Mouse (Mus musculus): ENCODE measurements around the gene Fam120b. TPM values are rescaled to one million over a fixed set of nuclear protein-coding genes. Genes with fewer than 3 reads are reported as not detected.
A peak's percentile ranks its signal among the peaks of the same experiment; 100 is the strongest.

The Fam120b gene
- total RNA-seq (2021) = 10 to 100 TPM; 33.4 to 34.9 TPM
- long read RNA-seq, experiment 1, full-length matches to known transcripts = 21 of 35 reads
- long read RNA-seq, experiment 1, partial matches to known transcripts = 10 of 35 reads
- long read RNA-seq, experiment 1, other reads (novel, unspliced or antisense) = 4 of 35 reads
- long read RNA-seq, experiment 2, full-length matches to known transcripts = 25 of 46 reads
- long read RNA-seq, experiment 2, partial matches to known transcripts = 9 of 46 reads
- long read RNA-seq, experiment 2, other reads (novel, unspliced or antisense) = 12 of 46 reads

GRCm38 (mm10) chr17:15395997-15396675, at the start of gene Fam120b:
Gene Fam120b, plus strand, starts transcription at chr17:15396202.
- peak; percentile 81 to 94 for DNase-seq (ENCODE audit: low spot score in 2 of 2)

GRCm38 (mm10) chr17:15350152-15350551, 45.9 kb upstream of the Fam120b start:
- DNase-seq (ENCODE audit: low spot score in 2 of 2) = no peak

- DNase-seq (ENCODE audit: low spot score in 2 of 2) = no peak
Measured at GRCm38 (mm10) chr17:15352869-15353610, 43.0 kb upstream of the Fam120b start.

- no peak for DNase-seq (ENCODE audit: low spot score in 2 of 2)
Measured at GRCm38 (mm10) chr17:15354006-15354405, 42.0 kb upstream of the Fam120b start.

DNA sequence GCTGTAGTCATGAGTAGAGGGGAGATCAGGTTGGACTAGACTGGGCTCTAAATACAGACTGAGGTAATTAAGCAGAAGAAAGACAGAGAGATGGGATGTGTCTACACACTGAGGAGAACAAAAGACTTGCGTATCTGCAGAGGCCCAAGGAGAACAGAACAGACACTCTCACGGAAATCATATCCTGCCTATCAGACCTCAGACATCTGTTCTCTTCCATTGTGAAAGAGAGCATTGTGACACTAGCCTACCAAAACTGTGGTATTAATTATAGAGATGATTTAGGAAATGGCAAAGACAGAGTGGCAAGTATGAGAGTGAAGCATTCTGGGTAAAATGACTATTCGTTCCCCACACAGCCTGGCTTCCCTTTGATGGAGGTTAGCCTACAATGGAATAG, 40.9 kb upstream of the Fam120b start:
- DNase-seq (ENCODE audit: low spot score in 2 of 2) = no peak

GRCm38 (mm10) chr17:15356526-15356925, 39.5 kb upstream of the Fam120b start:
- DNase-seq (ENCODE audit: low spot score in 2 of 2) = no peak

DNA sequence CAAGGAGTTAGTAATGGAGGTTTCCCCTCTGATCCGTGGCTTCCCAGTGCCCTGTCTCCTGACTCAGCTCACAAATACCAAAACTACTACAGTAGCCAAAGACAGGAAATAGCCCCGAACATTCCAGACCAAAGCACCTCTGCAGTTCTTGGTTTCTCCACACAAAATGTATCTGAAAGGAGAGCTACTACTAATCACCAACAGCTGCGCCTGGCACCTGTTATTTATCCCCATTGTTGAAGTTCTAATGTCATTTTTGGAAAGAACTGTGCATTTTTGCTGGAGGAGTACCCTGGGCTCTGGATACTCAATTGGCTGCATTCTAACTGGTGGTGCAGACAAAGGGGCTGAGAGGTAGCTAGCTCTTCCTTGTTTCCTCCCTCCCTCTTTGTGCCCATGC, 38.9 kb upstream of the Fam120b start:
- DNase-seq (ENCODE audit: low spot score in 2 of 2) = no peak

DNA sequence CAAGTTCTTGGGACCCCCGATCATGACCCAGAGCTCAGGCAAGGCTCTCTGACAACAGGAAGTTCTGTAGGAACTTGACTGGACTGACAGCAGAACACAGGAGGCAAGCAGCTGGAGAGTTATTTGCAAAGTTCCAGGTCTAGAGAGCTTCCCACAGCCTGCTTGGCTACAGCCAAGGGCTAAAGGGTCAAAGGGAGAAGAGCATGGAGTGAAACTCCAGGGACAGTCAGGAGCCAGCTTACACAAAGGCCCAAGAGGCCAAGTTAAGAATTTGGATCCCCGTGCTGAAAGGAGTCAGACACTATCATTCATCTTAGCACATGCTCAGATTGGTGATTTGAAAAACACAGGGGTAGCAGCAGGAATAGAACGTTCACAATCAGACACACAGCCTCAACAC, 32.3 kb upstream of the Fam120b start:
- DNase-seq (ENCODE audit: low spot score in 2 of 2) = no peak

DNA sequence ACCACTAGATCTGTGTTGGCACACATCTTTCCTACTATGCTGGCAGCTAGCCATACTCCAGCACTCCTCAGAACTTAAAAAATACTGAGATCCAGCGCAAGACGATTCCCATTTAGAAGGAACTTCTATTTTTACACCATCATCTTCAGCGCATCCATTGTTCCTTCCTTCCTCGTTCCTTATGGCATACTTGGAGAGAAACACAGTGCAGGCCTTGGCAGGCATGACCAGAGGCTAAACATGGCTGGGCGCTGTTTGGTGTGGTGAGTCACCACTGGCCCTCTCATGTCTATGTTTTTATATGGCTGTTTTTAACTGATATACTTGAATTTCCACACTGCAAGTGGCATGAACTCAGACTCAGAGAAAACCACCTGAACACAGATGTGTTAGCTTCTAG, 30.4 kb upstream of the Fam120b start:
- DNase-seq (ENCODE audit: low spot score in 2 of 2) = no peak

DNA sequence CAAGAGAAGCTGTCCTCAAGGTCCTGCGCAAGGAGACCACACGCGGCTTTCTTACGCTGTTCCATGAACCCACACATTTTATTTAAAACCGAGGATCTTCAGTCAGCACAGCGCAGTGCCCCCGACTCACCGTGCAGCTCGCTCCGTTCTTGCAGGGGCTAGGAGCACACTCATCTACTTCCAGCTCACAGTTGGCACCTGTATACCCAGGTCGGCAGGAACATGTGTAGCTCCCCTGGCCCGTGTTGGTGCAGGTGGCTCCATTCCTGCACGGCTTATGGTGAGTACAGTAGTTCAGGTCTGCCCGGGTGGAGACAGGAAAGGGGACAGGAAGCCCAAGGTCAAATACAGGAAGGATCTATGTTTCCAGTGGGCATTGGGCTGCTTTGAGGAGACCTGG, 25.6 kb upstream of the Fam120b start:
- DNase-seq (ENCODE audit: low spot score in 2 of 2) = no peak

- DNase-seq (ENCODE audit: low spot score in 2 of 2) = no peak
Measured at GRCm38 (mm10) chr17:15371967-15372835, 23.8 kb upstream of the Fam120b start.

DNA sequence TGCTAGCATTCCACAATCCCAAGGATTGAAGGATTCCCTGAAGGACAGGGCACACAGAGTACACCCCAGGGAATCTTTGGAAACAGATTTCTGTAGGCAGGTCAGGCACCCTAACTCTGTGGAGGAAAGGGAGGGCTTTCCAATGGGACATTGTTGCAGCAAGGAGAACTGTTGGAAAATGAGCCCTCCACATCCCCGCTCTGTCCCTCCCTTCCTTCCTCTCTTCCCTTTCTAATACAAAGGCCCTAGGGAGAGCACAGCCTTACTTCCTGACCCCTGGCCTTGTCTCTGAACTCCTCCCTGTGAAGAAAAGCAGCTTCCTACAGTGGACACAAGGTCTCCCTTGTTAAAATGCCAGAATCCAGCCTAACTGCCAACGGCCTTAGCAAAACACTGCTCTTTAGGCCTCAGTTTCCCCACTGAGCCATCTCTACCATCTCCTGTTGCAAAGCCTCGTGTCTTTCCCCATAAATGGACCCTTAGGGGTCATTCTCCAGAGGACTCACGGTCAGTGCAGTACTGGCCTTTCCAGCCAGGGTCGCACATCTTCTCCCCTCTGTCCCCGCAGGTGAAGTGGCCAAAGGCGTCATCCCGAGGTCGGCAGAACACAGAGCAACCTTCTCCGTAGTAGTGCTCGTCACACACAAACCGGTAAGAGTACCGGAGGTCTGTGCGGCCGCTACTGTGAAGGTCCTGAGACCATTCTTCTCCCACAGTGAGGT, 22.9 kb upstream of the Fam120b start:
- no peak for DNase-seq (ENCODE audit: low spot score in 2 of 2)

- DNase-seq (ENCODE audit: low spot score in 2 of 2) = no peak
Measured at GRCm38 (mm10) chr17:15374321-15375141, 21.5 kb upstream of the Fam120b start.

- DNase-seq (ENCODE audit: low spot score in 2 of 2) = no peak
Measured at GRCm38 (mm10) chr17:15375224-15375623, 20.8 kb upstream of the Fam120b start.

- peak; percentile 68 to 81 for DNase-seq (ENCODE audit: low spot score in 2 of 2)
Measured at GRCm38 (mm10) chr17:15375701-15376493, 20.1 kb upstream of the Fam120b start.

- no peak for DNase-seq (ENCODE audit: low spot score in 2 of 2)
Measured at GRCm38 (mm10) chr17:15376494-15377181, 19.4 kb upstream of the Fam120b start, which contains the start of gene Dll1. Gene Dll1, minus strand, starts transcription at chr17:15376872.

- no peak for DNase-seq (ENCODE audit: low spot score in 2 of 2)
Measured at GRCm38 (mm10) chr17:15377901-15378300, 18.1 kb upstream of the Fam120b start.

Measured in layer of hippocampus, postnatal 14 days (tissue).